Mouse (Mus musculus) heart, adult 11 months (tissue): Measurements from ENCODE around the gene Gjc3.
"Not testable (repeated sequence)": the region's sequence is repeated elsewhere in the genome, so short reads cannot be mapped to it uniquely, and the experiment has no call there.

Experiments
- DNase-seq: peaks from one replicate; pipeline ENCODE4 v3.0.0; 2022

Gjc3 gene

GRCm38 (mm10) chr5:137962945-137963344 lies at the start of gene Gjc3:
Gjc3 (minus strand) TSS chr5:137963098.
- no peak for DNase-seq

- peak; percentile 49 for DNase-seq
Observed at GRCm38 (mm10) chr5:138012382-138012781, 49.5 kb upstream of the Gjc3 start.

GRCm38 (mm10) chr5:138009437-138009836 lies 46.5 kb upstream of the Gjc3 start:
- no peak for DNase-seq

- no peak for DNase-seq
Observed at GRCm38 (mm10) chr5:137986351-137986750, 23.5 kb upstream of the Gjc3 start.

DNA sequence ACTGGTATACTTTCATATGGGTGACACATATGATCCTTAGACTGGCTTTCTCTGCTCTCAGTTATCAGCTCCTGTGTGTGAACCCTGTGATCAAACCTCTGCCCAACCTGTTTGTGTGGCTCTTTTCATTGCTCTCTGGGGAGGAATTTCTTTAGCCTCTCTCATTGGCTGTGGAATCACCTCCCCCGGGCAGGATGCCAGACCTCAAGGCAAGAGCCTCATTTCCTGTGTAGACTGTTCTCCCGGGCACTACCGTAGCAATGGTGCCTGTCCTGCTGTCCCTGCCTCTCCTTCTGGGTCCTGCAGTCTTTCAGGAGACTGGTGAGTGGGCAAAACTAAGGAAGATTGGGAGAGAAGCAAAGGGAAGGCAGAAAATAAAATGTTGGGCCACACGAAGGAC lies 18.4 kb upstream of the Gjc3 start, which contains the start of gene Azgp1:
Gene Azgp1 (plus strand): TSS at position 221 of the 400 bp plus-strand sequence.
- no peak for DNase-seq

DNA sequence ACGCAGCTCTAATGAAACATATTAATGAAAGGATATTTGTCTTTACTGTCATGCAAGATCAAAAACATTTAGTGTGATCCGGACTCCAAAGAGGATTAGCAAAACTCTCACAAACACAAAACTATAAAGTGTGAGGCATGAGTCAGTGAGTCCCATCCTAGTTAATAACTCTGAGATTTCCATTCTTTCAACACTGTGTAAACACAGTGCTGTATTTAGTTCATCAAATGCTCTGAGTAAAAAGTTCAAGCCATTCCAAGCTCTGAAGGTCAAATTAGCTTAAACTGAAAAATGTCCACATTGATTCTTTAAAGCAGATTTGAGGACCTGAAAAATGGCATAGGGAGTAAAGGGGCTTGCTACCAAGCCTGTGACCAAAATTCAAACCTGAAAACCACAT lies 16.2 kb upstream of the Gjc3 start:
- no peak for DNase-seq

DNA sequence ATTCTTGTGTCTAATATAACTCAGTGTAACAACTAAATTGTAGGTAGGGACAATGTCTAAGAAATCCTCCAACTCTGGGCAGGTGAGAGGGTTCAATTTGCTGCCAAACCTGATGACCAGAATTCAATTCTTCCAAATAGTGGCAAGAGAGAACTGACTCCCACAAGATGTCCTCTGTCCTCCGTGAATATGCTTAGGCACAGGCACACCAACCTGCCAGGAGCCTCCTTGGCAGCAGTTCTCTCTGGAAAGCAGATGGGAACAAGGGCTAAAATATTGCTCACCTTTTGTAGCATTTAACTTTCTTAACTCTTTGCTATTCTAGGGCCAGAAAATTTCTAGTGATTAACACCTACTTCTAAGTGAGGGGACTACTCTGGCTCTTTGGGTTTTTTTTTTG lies 14.4 kb upstream of the Gjc3 start:
- DNase-seq, result no peak

GRCm38 (mm10) chr5:137975434-137975833 lies 12.5 kb upstream of the Gjc3 start:
- no peak for DNase-seq

- DNase-seq, result no peak
Observed at GRCm38 (mm10) chr5:137974724-137975123, 11.8 kb upstream of the Gjc3 start.

DNA sequence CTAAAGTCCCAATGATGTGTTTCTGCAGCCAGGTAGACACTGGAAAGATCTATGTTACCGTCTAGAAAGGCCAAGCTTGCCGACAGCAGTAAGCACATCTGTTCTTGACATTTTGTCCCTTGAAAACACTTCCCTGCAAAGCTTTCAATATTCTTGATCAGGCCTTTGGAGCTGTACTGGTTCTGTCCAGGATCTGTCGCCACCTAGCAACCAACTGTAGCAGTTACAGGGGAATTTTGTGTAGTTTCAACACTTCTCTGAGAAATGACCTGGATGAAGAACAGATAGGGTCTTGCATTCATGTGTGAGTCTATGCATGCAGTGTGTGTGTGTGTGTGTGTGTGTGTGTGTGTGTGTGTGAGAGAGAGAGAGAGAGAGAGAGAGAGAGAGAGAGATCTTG lies 10.8 kb upstream of the Gjc3 start:
- DNase-seq, result no peak

GRCm38 (mm10) chr5:137973161-137973560 lies 10.3 kb upstream of the Gjc3 start:
- no peak for DNase-seq

- DNase-seq, result no peak
Observed at GRCm38 (mm10) chr5:137966492-137966891, 3.6 kb upstream of the Gjc3 start.

GRCm38 (mm10) chr5:137956404-137956803 lies 6.5 kb downstream of the Gjc3 start:
- no peak for DNase-seq

- peak; percentile 74 for DNase-seq
Observed at GRCm38 (mm10) chr5:137951218-137951617, 11.7 kb downstream of the Gjc3 start.

DNA sequence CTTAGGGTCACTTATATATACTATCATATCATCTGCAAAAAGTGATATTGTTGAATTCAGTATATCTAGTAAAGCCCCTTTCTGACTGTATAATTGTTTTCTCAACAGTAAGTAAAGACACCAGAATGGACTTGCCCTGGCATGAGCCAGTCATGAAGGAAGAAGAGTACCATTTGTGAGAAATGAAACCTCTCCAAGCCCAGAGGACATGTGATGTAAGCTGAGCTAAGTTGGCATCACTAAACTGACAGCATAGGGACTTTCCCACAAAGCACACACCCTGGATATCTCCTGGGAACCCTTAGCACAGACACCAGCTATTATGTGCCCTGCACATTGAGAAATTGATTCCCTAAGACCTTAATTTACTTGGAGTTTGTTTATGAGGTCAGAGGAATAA lies 15.6 kb downstream of the Gjc3 start:
- DNase-seq, result peak; percentile 13

DNA sequence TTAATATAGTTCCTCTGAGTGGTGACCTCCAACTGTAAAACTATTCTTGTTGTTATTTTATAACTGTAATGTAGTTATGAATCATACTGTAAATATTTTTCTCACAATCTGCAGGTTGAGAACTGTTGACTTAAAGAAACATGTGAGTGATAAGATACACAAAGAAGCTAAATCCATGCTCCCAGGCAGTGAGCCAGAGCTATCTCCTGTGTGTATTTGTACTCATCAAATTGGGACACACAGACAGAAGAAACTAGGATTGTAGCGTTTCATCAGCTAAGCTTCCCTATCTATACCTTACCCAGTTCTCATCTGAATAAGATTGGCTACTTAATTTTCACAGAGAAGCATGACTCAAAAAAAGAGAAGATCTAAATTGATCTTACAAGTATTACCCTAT lies 19.8 kb downstream of the Gjc3 start:
- no peak for DNase-seq

DNA sequence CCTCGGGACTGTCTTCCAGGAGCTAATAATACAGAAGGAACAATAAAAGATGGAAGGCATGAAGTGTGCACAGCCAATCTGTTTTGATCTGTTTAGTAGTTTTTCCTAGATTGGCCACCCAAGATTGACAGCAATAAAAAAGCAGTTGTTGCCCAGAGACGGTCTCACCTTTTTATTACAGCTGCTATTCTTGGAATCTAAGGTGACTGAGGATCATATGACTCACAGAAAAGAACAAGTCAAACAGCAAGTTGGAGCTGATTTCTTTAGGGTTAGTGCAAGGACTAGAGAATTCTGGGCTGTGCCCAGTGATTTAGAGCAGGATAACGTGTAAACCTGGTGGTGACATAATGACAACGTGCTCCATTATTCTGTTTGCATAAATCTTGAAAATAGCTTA lies 21.9 kb downstream of the Gjc3 start:
- peak; percentile 0 for DNase-seq

GRCm38 (mm10) chr5:137937238-137937637 lies 25.7 kb downstream of the Gjc3 start:
- DNase-seq, result no peak

- no peak for DNase-seq
Observed at GRCm38 (mm10) chr5:137936486-137936885, 26.4 kb downstream of the Gjc3 start.

- DNase-seq, result not testable (repeated sequence)
Observed at GRCm38 (mm10) chr5:137933934-137934333, 29.0 kb downstream of the Gjc3 start.

DNA sequence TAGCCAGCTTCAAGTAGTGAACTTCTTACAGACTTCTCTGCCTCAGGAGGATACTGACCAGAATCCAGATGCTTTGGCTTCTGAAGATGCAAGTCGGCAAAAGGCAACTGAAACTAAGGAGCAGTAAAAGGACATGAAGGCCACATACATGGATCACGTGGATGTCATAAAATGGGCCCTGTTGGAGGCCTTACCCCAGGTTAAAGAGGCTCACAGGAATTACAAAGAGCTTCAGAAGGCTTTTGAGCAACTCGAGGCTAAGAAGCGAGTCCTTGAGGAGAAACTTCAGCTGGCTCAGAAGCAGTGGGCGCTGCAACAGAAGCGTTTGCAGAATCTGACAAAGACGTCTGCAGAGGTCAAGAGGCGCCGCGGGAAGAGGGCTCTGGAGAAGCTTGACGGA lies 34.5 kb downstream of the Gjc3 start:
- no peak for DNase-seq

DNA sequence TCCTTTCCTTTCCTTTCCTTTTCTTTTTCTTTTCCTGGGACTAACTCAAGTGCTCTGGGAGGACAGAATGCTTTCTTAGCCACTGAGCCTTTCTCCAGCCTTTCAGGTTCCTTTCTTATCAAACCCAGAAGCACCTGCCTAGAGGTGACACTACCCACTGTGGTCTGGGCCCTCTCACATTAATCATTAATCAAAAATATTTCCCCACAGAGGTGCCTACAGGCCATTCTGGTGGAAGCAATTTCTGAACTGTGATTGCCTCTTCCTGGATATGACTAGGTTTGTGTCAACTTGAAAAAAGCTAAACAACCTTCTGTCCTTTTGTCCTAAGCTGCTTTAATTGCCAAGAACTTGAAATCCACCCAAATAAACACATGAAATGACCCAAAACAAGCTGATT lies 40.7 kb downstream of the Gjc3 start:
- DNase-seq, result no peak

- no peak for DNase-seq
Observed at GRCm38 (mm10) chr5:137921532-137921931, 41.4 kb downstream of the Gjc3 start, which contains the start of gene Cyp3a13. Cyp3a13 (minus strand) TSS chr5:137921619.

DNA sequence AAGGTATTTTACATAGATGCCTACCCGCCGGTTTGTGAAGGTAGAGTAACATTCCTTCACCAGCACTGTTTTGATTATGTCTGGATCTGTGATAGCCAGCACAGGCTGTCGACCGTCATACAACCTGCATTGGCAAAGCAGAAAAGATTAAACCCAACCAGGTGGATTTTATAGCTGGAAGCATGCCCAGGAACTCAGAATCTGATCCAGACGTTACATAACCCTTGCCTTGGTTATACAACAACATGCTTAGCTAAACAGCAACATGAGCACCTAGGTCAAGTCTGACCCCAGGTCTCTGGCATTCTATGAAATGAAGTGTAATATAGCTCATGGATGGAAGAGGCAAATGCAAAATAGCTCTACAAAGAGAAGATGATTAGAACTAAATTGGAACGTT lies 47.3 kb downstream of the Gjc3 start:
- DNase-seq, result no peak

- no peak for DNase-seq
Observed at GRCm38 (mm10) chr5:137914508-137914907, 48.4 kb downstream of the Gjc3 start.
